Mouse (Mus musculus): ENCODE measurements around the gene Ccdc194.
A peak's percentile ranks its signal among the peaks of the same experiment; 100 is the strongest.

The Ccdc194 gene

GRCm38 (mm10) chr8:71511644-71512043, 13.9 kb downstream of the Ccdc194 start, which contains the start of gene Plvap:
Gene Plvap (minus strand): TSS chr8:71511752.
- DNase-seq (ENCODE audit: low spot score) = no peak

- no peak for DNase-seq (ENCODE audit: low spot score)
These were observed 16.2 kb downstream of the Ccdc194 start for GRCm38 (mm10) chr8:71509316-71509715.

GRCm38 (mm10) chr8:71507589-71508104, 17.9 kb downstream of the Ccdc194 start:
- DNase-seq (ENCODE audit: low spot score) = peak; percentile 78

GRCm38 (mm10) chr8:71505979-71506378, 19.5 kb downstream of the Ccdc194 start:
- no peak for DNase-seq (ENCODE audit: low spot score)

GRCm38 (mm10) chr8:71505326-71505725, 20.2 kb downstream of the Ccdc194 start:
- DNase-seq (ENCODE audit: low spot score) = no peak

GRCm38 (mm10) chr8:71504349-71504748, 21.2 kb downstream of the Ccdc194 start:
- DNase-seq (ENCODE audit: low spot score) = no peak

- no peak for DNase-seq (ENCODE audit: low spot score)
These were observed 26.5 kb downstream of the Ccdc194 start for GRCm38 (mm10) chr8:71498816-71499690.

GRCm38 (mm10) chr8:71497881-71498501, 27.5 kb downstream of the Ccdc194 start:
- DNase-seq (ENCODE audit: low spot score) = no peak

- DNase-seq (ENCODE audit: low spot score) = no peak
These were observed 28.4 kb downstream of the Ccdc194 start for GRCm38 (mm10) chr8:71497077-71497645.

GRCm38 (mm10) chr8:71496481-71496880, 29.0 kb downstream of the Ccdc194 start:
- peak; percentile 91 for DNase-seq (ENCODE audit: low spot score)

GRCm38 (mm10) chr8:71495811-71496210, 29.7 kb downstream of the Ccdc194 start:
- DNase-seq (ENCODE audit: low spot score) = no peak

- peak; percentile 90 for DNase-seq (ENCODE audit: low spot score)
These were observed 30.5 kb downstream of the Ccdc194 start for GRCm38 (mm10) chr8:71495039-71495438.

GRCm38 (mm10) chr8:71488454-71488853, 37.1 kb downstream of the Ccdc194 start:
- peak; percentile 86 for DNase-seq (ENCODE audit: low spot score)

GRCm38 (mm10) chr8:71487691-71488445, 37.6 kb downstream of the Ccdc194 start, which contains the start of gene Gtpbp3:
Gene Gtpbp3 (plus strand): TSS chr8:71488103.
- peak; percentile 85 for DNase-seq (ENCODE audit: low spot score)

- no peak for DNase-seq (ENCODE audit: low spot score)
These were observed 39.4 kb downstream of the Ccdc194 start for GRCm38 (mm10) chr8:71486136-71486529.

GRCm38 (mm10) chr8:71485142-71486135, 40.1 kb downstream of the Ccdc194 start, which contains the start of gene Ano8:
Gene Ano8 (minus strand): TSS chr8:71485963.
- peak; percentile 85 for DNase-seq (ENCODE audit: low spot score)

GRCm38 (mm10) chr8:71484736-71485135, 40.8 kb downstream of the Ccdc194 start:
- no peak for DNase-seq (ENCODE audit: low spot score)

- peak; percentile 79 for DNase-seq (ENCODE audit: low spot score)
These were observed 41.6 kb downstream of the Ccdc194 start for GRCm38 (mm10) chr8:71483932-71484331.

GRCm38 (mm10) chr8:71478943-71479342, 46.6 kb downstream of the Ccdc194 start:
- DNase-seq (ENCODE audit: low spot score) = no peak

- no peak for DNase-seq (ENCODE audit: low spot score)
These were observed 48.2 kb downstream of the Ccdc194 start for GRCm38 (mm10) chr8:71477196-71477845.
